Comparison of ENCODE assay signal across 14 mouse cellular contexts in genomic region chr15:25753878-25754277, GRCm38 (mm10).
A peak's percentile ranks its signal among the peaks of the same experiment; 100 is the strongest.
DNase-seq lines count a peak whose midpoint lies in the region; ATAC-seq lines count a peak whose summit lies in the region.
"Had no signal": no experiment of that assay in that cellular context is flagged by ENCODE, and none has a peak within 500 bp of the region (broad histone marks: within the 10 kb centered on the region; RNA-seq: fewer than 3 reads in every experiment).

No protein-coding gene starts in this region.

- DNase-seq in neural tube, embryonic 11.5 days (ENCODE audit: low spot score) = no peak
- DNase-seq in neural tube, embryonic 10.5 days (ENCODE audit: extremely low spot score, low spot score) = no peak
- no peak for DNase-seq in hindbrain, embryonic 10.5 days (ENCODE audit: low spot score)
- no peak for DNase-seq in adrenal gland, postnatal 14 days
- no peak for DNase-seq in testis, postnatal 10 days (ENCODE audit: low spot score)
- DNase-seq in ovary, adult 18-20 months (ENCODE audit: low spot score) = no peak
- no peak for DNase-seq in cerebellum, adult 18-20 months
- DNase-seq: heart, adult 2 months; heart, postnatal 36 days; kidney, adult 8-10 months; liver, embryonic 13.5 days; lung, postnatal 36 days; spleen, adult 18-20 months had no signal

- H3K4me1 ChIP-seq in neural tube, embryonic 11.5 days (ENCODE audit: control insufficient read depth, insufficient read depth, low read length) = peaks cover 25% of the 10 kb centered on the region
- H3K4me1 ChIP-seq in hindbrain, embryonic 10.5 days (replicated peaks) = peaks cover 76% of the 10 kb centered on the region
- H3K4me1 ChIP-seq in midbrain, embryonic 13.5 days (replicated peaks) = peaks cover 65% of the 10 kb centered on the region
- H3K4me1 ChIP-seq: liver, embryonic 13.5 days had no signal

- H3K9me3 ChIP-seq in neural tube, embryonic 11.5 days (ENCODE audit: control insufficient read depth, low read length) = no peaks in the 10 kb centered on the region
- no peaks in the 10 kb centered on the region for H3K9me3 ChIP-seq in hindbrain, embryonic 10.5 days
- no peaks in the 10 kb centered on the region for H3K9me3 ChIP-seq in midbrain, embryonic 13.5 days
- H3K9me3 ChIP-seq: liver, embryonic 13.5 days had no signal

- H3K27me3 ChIP-seq in neural tube, embryonic 11.5 days (ENCODE audit: control insufficient read depth, insufficient read depth, low read length) = no peaks in the 10 kb centered on the region
- H3K27me3 ChIP-seq in hindbrain, embryonic 10.5 days (ENCODE audit: insufficient read depth, poor library complexity, severe bottlenecking) = no peaks in the 10 kb centered on the region
- no peaks in the 10 kb centered on the region for H3K27me3 ChIP-seq in midbrain, embryonic 13.5 days
- H3K27me3 ChIP-seq: liver, embryonic 13.5 days had no signal

- peak; percentile 17; the same call in 1 of the 2 replicates for ATAC-seq in neural tube, embryonic 11.5 days (ENCODE audit: insufficient read depth, low FRiP score, low TSS enrichment)
- ATAC-seq in midbrain, embryonic 13.5 days = 0 out of 2 replicates have a peak, but pooled peaks have one; percentile 10

- peak overlapping the region; percentile 63; the same call in 1 of the 2 replicates for H3K9ac ChIP-seq in neural tube, embryonic 11.5 days (ENCODE audit: low read length)
- peak overlapping the region; percentile 71 for H3K9ac ChIP-seq in midbrain, embryonic 13.5 days (replicated peaks)
- H3K9ac ChIP-seq: liver, embryonic 13.5 days had no signal

- H3K27ac ChIP-seq in neural tube, embryonic 11.5 days (ENCODE audit: low read depth, low read length) = peak overlapping the region; percentile 89
- peak overlapping the region; percentile 89 for H3K27ac ChIP-seq in hindbrain, embryonic 10.5 days
- peak overlapping the region; percentile 94 for H3K27ac ChIP-seq in midbrain, embryonic 13.5 days
- H3K27ac ChIP-seq: heart, adult 2 months; liver, embryonic 13.5 days had no signal

- no peaks in the 10 kb centered on the region for H3K36me3 ChIP-seq in neural tube, embryonic 11.5 days (ENCODE audit: control insufficient read depth, insufficient read depth, low read length)
- peaks cover 16% of the 10 kb centered on the region for H3K36me3 ChIP-seq in hindbrain, embryonic 10.5 days
- no peaks in the 10 kb centered on the region for H3K36me3 ChIP-seq in midbrain, embryonic 13.5 days

- peak overlapping the region; percentile 53 for H3K4me2 ChIP-seq in neural tube, embryonic 11.5 days (ENCODE audit: low read depth)
- peak overlapping the region; percentile 53 for H3K4me2 ChIP-seq in midbrain, embryonic 13.5 days (replicated peaks)
- H3K4me2 ChIP-seq: liver, embryonic 13.5 days had no signal

- H3K4me3 ChIP-seq in neural tube, embryonic 11.5 days (ENCODE audit: low read depth, low read length) = peak overlapping the region; percentile 34
- H3K4me3 ChIP-seq in hindbrain, embryonic 10.5 days = peak overlapping the region; percentile 51
- H3K4me3 ChIP-seq in midbrain, embryonic 13.5 days (replicated peaks) = peak overlapping the region; percentile 39
- H3K4me3 ChIP-seq: heart, adult 2 months; liver, embryonic 13.5 days had no signal
